Mouse (Mus musculus) embryonic fibroblast, embryonic 13.5 days (primary cell): ENCODE results near the gene Gm11634. TPM values are rescaled to one million over a fixed set of nuclear protein-coding genes. Genes with fewer than 3 reads are reported as not detected.
"Not testable (repeated sequence)": the region's sequence is repeated elsewhere in the genome, so short reads cannot be mapped to it uniquely, and the experiment has no call there.

Experiments used
- H3K27ac ChIP-seq: 2 replicates; pipeline ENCODE4 v1.5.1; 2012; ENCODE audit warnings: low read length, control low read depth, inconsistent platforms; ENCODE audit not compliant: insufficient read depth
- H3K4me1 ChIP-seq: 2 replicates; pipeline ENCODE4 v1.6.1; 2011; ENCODE audit warnings: low read length; ENCODE audit not compliant: control insufficient read depth, insufficient read depth
- H3K4me3 ChIP-seq: 2 replicates; pipeline ENCODE4 v1.5.1; 2011; ENCODE audit warnings: mild to moderate bottlenecking, control low read depth, low read length; ENCODE audit not compliant: insufficient read depth
- CTCF ChIP-seq: IDR thresholded peaks from 2 replicates; pipeline ENCODE4 v1.5.1; 2011; ENCODE audit warnings: mild to moderate bottlenecking, control low read depth, low read length, moderate library complexity, borderline replicate concordance; ENCODE audit not compliant: insufficient read depth
- POLR2A ChIP-seq: IDR thresholded peaks from 2 replicates; pipeline ENCODE4 v1.6.1; 2011; ENCODE audit warnings: low read depth, mild to moderate bottlenecking, control low read depth, low read length, moderate library complexity
- polyA plus RNA-seq: library from polyadenylated mRNA; stranded (reverse); fragments of >200 nt; gene quantifications from 2 replicates; pipeline ENCODE4 v1.2.4, GENCODE M21; 2011; ENCODE audit warnings: low read depth; ENCODE audit not compliant: missing spikeins, insufficient read length

Gm11634 gene
- not detected in 2 replicates for polyA plus RNA-seq

- H3K27ac ChIP-seq, result no peak within 1 kb of the TSS
- no peaks in the 10 kb centered on the region for H3K4me1 ChIP-seq
- TF ChIP-seq POLR2A (no peak), CTCF (no peak)
- H3K4me3 ChIP-seq, result no peak within 1 kb of the TSS
These were observed at the start of gene Gm11634 for GRCm38 (mm10) chr11:101599156-101599555. Gene Gm11634 (minus strand): TSS chr11:101599256.

- H3K4me3 ChIP-seq, H3K27ac ChIP-seq, H3K4me1 ChIP-seq: not testable (repeated sequence)
These were observed 48.0 kb upstream of the Gm11634 start for GRCm38 (mm10) chr11:101647093-101647492.

GRCm38 (mm10) chr11:101646283-101646794, 47.3 kb upstream of the Gm11634 start:
- 0 out of 2 replicates have a peak, but pooled peaks have one; percentile 10 for TF ChIP-seq POLR2A
- peak overlapping the region; percentile 51; the same call in 1 of the 2 replicates for H3K27ac ChIP-seq
- H3K4me1 ChIP-seq, H3K4me3 ChIP-seq: not testable (repeated sequence)

GRCm38 (mm10) chr11:101645411-101646282, 46.6 kb upstream of the Gm11634 start:
- peak overlapping the region; percentile 51; the same call in 1 of the 2 replicates for H3K27ac ChIP-seq

GRCm38 (mm10) chr11:101645043-101645410, 46.0 kb upstream of the Gm11634 start:
- H3K4me3 ChIP-seq, H3K27ac ChIP-seq, H3K4me1 ChIP-seq: not testable (repeated sequence)

More at GRCm38 (mm10) chr11:101645411-101646282, 46.6 kb upstream of the Gm11634 start:
- H3K4me3 ChIP-seq, H3K4me1 ChIP-seq: not testable (repeated sequence)
- peak; percentile 87 for TF ChIP-seq POLR2A

- Histone ChIP-seq H3K4me3 (no peak overlapping the region), H3K27ac (no peak overlapping the region), H3K4me1 (peaks cover 3% of the 10 kb centered on the region)
- TF ChIP-seq POLR2A (no peak; the same call in 1 of the 2 replicates), CTCF (no peak)
These were observed 45.5 kb upstream of the Gm11634 start for GRCm38 (mm10) chr11:101644591-101644990.

- no peak overlapping the region for H3K27ac ChIP-seq
These were observed 43.9 kb upstream of the Gm11634 start for GRCm38 (mm10) chr11:101642931-101643330.

GRCm38 (mm10) chr11:101641710-101642642, 42.9 kb upstream of the Gm11634 start:
- peak; percentile 69 for TF ChIP-seq POLR2A
- not testable (repeated sequence) for H3K4me3 ChIP-seq, H3K4me1 ChIP-seq

More at GRCm38 (mm10) chr11:101642931-101643330, 43.9 kb upstream of the Gm11634 start:
- no peak overlapping the region for H3K4me3 ChIP-seq
- TF ChIP-seq POLR2A (peak; percentile 45), CTCF (no peak)
- peaks cover 3% of the 10 kb centered on the region for H3K4me1 ChIP-seq

GRCm38 (mm10) chr11:101640857-101641709, 42.0 kb upstream of the Gm11634 start:
- H3K4me1 ChIP-seq, H3K4me3 ChIP-seq: not testable (repeated sequence)
- peak; percentile 53 for TF ChIP-seq POLR2A
- peak overlapping the region; percentile 62 for H3K27ac ChIP-seq

More at GRCm38 (mm10) chr11:101641710-101642642, 42.9 kb upstream of the Gm11634 start:
- peak overlapping the region; percentile 36; the same call in 1 of the 2 replicates for H3K27ac ChIP-seq
